Mouse (Mus musculus) ES-Bruce4 (cell line): ENCODE data around the gene 9930111J21Rik2.

Experiments
- CTCF ChIP-seq: IDR thresholded peaks from one replicate; pipeline ENCODE4 v1.8.1; 2011; ENCODE audit warnings: low read depth, low read length
- EP300 ChIP-seq: IDR thresholded peaks from 2 replicates; pipeline ENCODE4 v1.6.1; 2011; ENCODE audit warnings: low read depth, low read length; ENCODE audit not compliant: insufficient read depth
- POLR2A ChIP-seq: IDR thresholded peaks from one replicate; pipeline ENCODE4 v1.8.1; 2011; ENCODE audit warnings: low read length; ENCODE audit not compliant: insufficient read depth

DNA sequence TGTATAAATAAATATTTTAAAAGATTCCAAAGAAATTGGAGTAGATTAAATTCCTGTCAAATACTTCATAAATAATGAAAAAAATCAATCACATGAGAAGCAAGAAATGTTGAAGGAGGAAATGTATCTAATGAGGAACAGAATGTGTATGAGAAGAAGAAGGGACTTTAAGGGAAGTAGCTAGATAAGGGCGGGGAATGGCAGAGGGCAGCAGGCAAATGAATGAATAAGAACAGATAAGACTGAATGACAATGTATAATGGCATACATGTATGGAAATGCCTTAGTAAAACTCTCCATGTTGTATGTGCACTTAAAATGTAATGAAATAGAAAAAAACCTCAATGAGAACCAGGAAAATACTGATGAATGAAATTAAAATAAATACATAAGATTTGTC, 17.3 kb upstream of the 9930111J21Rik2 start:
- TF ChIP-seq CTCF = no peak
- TF ChIP-seq EP300 = no peak
- TF ChIP-seq POLR2A = no peak
